Mouse (Mus musculus) liver, embryonic 16.5 days (tissue): ENCODE results near the gene Cmtm6. TPM values are rescaled to one million over a fixed set of nuclear protein-coding genes. Genes with fewer than 3 reads are reported as not detected.

Experiments
- ATAC-seq: fragments of 200-750 bp; cut with Nextera tagmentation; 2 replicates; pipeline ENCODE4 v1.8.0; 2017; ENCODE audit warnings: low read depth, mild to moderate bottlenecking, moderate number of reproducible peaks, moderate library complexity
- H3K27ac ChIP-seq: fragments of 300-500 bp; sonication (generic); 2 replicates; pipeline ENCODE4 v1.5.1; 2014; ENCODE audit warnings: mild to moderate bottlenecking, low read length
- H3K27me3 ChIP-seq: fragments of 300-500 bp; sonication (generic); 2 replicates; pipeline ENCODE4 v1.6.1; 2014; ENCODE audit warnings: low read depth, low read length, mixed read lengths; ENCODE audit not compliant: control insufficient read depth, insufficient read depth
- H3K36me3 ChIP-seq: fragments of 300-500 bp; sonication (generic); 2 replicates; pipeline ENCODE4 v1.6.1; 2014; ENCODE audit warnings: mild to moderate bottlenecking; ENCODE audit not compliant: control insufficient read depth, insufficient read depth
- H3K4me1 ChIP-seq: fragments of 300-500 bp; sonication (generic); 2 replicates; pipeline ENCODE4 v1.6.1; 2014; ENCODE audit warnings: low read depth, low read length, mixed read lengths; ENCODE audit not compliant: control insufficient read depth
- H3K4me2 ChIP-seq: fragments of 300-500 bp; sonication (generic); 2 replicates; pipeline ENCODE4 v1.6.1; 2014; ENCODE audit warnings: low read depth, low read length, mixed read lengths
- H3K4me3 ChIP-seq: fragments of 300-500 bp; sonication (generic); 2 replicates; pipeline ENCODE4 v1.5.1; 2014; ENCODE audit warnings: low read depth, mild to moderate bottlenecking, low read length
- H3K9ac ChIP-seq: fragments of 300-500 bp; sonication (generic); 2 replicates; pipeline ENCODE4 v1.6.1; 2014; ENCODE audit warnings: low read depth, low read length
- H3K9me3 ChIP-seq: fragments of 300-500 bp; sonication (generic); replicated peaks from 2 replicates; pipeline ENCODE4 v1.6.1; 2016; ENCODE audit warnings: low read length; ENCODE audit not compliant: control insufficient read depth
- WGBS: fragments of 180-500 bp; shearing (Covaris S2); extraction: QIAGEN DNeasy Blood & Tissue Kit; methylation state at CpG from one replicate; pipeline ENCODE4 v1.1.7; 2014; ENCODE audit not compliant: insufficient replicate concordance; 5-methylcytosine and 5-hydroxymethylcytosine counted together
- polyA plus RNA-seq: library from polyadenylated mRNA; unstranded; fragments of >200 nt; fragmentation: Nextera tagmentation; extraction: Ambion mirVana; gene quantifications from 2 replicates; pipeline ENCODE4 v1.2.1, GENCODE M21; 2015

Cmtm6 gene
- polyA plus RNA-seq, 1 experiment from 2014 or later, result 32.2 TPM

DNA sequence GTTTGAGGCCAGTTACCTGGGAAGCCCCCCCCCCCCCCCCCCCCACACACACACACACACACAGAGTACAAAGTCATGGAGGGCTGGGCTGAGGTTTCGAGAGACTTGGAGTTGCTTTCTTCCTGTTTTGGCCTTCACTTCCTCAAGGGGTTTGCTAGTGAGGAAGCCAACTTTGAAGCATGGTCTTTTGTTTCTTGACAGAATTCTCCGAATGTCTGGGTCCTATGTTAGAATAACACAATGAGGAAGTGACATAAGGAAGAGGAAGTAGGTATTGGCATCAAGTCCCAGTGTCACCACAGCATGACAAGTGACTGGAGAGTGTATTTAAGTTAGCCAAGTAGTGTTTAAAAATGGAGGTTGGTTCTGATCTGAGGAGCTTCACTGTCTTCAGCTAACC, 11.8 kb downstream of the Cmtm6 start:
- Histone ChIP-seq H3K27me3 (no peaks in the 10 kb centered on the region), H3K27ac (0 out of 2 replicates have a peak overlapping the region, but pooled peaks have one; percentile 23), H3K36me3 (peaks cover 5% of the 10 kb centered on the region), H3K4me2 (no peak overlapping the region), H3K4me1 (no peaks in the 10 kb centered on the region; the same call in 1 of the 2 replicates), H3K9me3 (no peaks in the 10 kb centered on the region), H3K4me3 (no peak overlapping the region), H3K9ac (no peak overlapping the region)
- ATAC-seq, result peak; percentile 53
- WGBS, result 30% methylated on average over 2 of the region's 2 CpGs

GRCm38 (mm10) chr9:114745163-114745562, 14.2 kb downstream of the Cmtm6 start:
- Histone ChIP-seq H3K9me3 (no peaks in the 10 kb centered on the region), H3K4me1 (no peaks in the 10 kb centered on the region; the same call in 1 of the 2 replicates), H3K4me3 (no peak overlapping the region), H3K9ac (no peak overlapping the region), H3K27me3 (no peaks in the 10 kb centered on the region), H3K27ac (no peak overlapping the region), H3K4me2 (no peak overlapping the region), H3K36me3 (peaks cover 17% of the 10 kb centered on the region)
- 44% methylated on average over 4 of the region's 4 CpGs for WGBS
- no peak for ATAC-seq

DNA sequence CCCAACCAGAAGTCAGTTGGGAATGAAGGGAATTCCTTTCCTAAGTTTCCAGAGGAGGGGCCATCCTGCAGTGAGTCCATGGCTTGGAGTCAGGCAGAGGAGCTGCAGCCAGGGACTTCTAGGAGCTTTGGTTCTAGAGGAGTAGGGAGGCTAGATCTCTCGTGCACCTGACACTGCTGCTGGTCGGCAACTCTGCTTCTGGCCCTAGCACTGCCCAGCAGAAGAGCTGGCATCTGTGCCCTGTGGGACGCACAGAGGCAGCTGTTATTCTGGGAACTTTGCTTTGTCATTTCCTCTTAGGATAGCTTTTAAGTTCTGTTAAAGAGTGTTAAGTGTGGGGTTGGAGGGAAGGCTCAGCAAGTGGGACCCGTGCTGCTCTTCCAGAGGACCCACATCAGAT, 14.7 kb downstream of the Cmtm6 start:
- no peak overlapping the region for H3K4me3 ChIP-seq

GRCm38 (mm10) chr9:114747012-114747411, 16.1 kb downstream of the Cmtm6 start:
- no peak overlapping the region for H3K4me3 ChIP-seq
- H3K27me3 ChIP-seq, result no peaks in the 10 kb centered on the region
- H3K4me2 ChIP-seq, result no peak overlapping the region
- no peaks in the 10 kb centered on the region for H3K9me3 ChIP-seq
- H3K36me3 ChIP-seq, result peaks cover 17% of the 10 kb centered on the region
- H3K4me1 ChIP-seq, result no peaks in the 10 kb centered on the region; the same call in 1 of the 2 replicates
- no peak overlapping the region for H3K9ac ChIP-seq
- WGBS, result 72% methylated on average over 10 of the region's 10 CpGs
- H3K27ac ChIP-seq, result no peak overlapping the region
- ATAC-seq, result no peak

More for the DNA sequence above, 14.7 kb downstream of the Cmtm6 start:
- H3K27ac ChIP-seq, result no peak overlapping the region
- no peak overlapping the region for H3K9ac ChIP-seq
- no peaks in the 10 kb centered on the region; the same call in 1 of the 2 replicates for H3K4me1 ChIP-seq
- ATAC-seq, result no peak
- WGBS, result 23% methylated on average over 4 of the region's 4 CpGs
- no peaks in the 10 kb centered on the region for H3K9me3 ChIP-seq
- no peaks in the 10 kb centered on the region for H3K27me3 ChIP-seq
- no peak overlapping the region for H3K4me2 ChIP-seq
- H3K36me3 ChIP-seq, result peaks cover 17% of the 10 kb centered on the region

DNA sequence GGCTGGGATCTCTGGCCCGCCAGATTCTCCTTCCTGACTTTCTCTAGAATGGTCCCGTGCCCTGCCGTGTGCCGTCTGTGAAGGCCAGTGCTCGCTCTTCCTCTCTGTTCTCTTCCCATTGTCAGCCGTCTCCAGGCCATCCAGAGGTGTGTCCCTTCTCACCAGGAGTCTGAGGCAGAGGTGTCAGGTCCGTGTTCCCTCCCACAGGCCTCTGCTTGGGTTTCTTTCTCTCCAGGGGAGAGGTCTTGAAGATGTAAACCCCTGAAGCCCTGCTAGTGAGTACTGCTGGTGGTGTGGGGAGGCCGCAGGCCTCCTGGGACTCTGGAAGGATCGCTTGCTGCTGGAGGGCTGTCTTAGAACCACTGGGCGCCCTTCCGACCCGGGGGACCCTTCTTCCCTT, 16.6 kb downstream of the Cmtm6 start:
- Histone ChIP-seq H3K4me2 (no peak overlapping the region), H3K27me3 (no peaks in the 10 kb centered on the region), H3K9me3 (no peaks in the 10 kb centered on the region), H3K9ac (no peak overlapping the region), H3K4me3 (no peak overlapping the region), H3K27ac (no peak overlapping the region), H3K4me1 (peaks cover under 1% of the 10 kb centered on the region; the same call in 1 of the 2 replicates), H3K36me3 (peaks cover 17% of the 10 kb centered on the region)
- 86% methylated on average over 12 of the region's 12 CpGs for WGBS
- ATAC-seq, result no peak

DNA sequence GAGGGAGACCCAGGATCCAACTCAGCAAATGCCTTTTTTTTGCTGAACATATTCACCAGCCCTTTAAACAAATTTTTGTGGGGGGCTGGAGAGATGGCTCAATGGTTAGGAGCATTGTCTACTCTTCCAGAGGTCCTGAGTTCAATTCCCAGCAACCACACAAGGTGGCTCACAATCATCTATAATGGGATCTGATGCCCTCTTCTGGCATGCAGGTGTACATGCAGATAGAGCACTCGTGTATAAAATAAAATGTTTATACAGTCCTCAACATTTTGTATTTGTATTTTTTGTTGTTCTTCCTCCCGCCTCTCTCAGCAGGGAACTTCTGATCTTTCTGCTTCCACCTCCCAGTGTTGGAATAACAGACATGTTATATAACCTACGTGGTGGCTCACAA, 20.7 kb downstream of the Cmtm6 start:
- no peaks in the 10 kb centered on the region for H3K9me3 ChIP-seq
- peaks cover 9% of the 10 kb centered on the region; the same call in 1 of the 2 replicates for H3K4me1 ChIP-seq
- no peak overlapping the region for H3K27ac ChIP-seq
- H3K9ac ChIP-seq, result no peak overlapping the region
- 68% methylated on average over 3 of the region's 3 CpGs for WGBS
- H3K36me3 ChIP-seq, result peaks cover 14% of the 10 kb centered on the region
- no peaks in the 10 kb centered on the region for H3K27me3 ChIP-seq
- no peak for ATAC-seq
- H3K4me3 ChIP-seq, result no peak overlapping the region
- no peak overlapping the region for H3K4me2 ChIP-seq

- 59% methylated on average over 9 of the region's 9 CpGs for WGBS
- H3K4me2 ChIP-seq, result peak overlapping the region; percentile 91; the same call in 1 of the 2 replicates
- H3K27ac ChIP-seq, result no peak overlapping the region
- H3K9me3 ChIP-seq, result no peaks in the 10 kb centered on the region
- H3K36me3 ChIP-seq, result peaks cover 13% of the 10 kb centered on the region
- H3K9ac ChIP-seq, result no peak overlapping the region
- H3K27me3 ChIP-seq, result no peaks in the 10 kb centered on the region
- no peak for ATAC-seq
- peaks cover 9% of the 10 kb centered on the region; the same call in 1 of the 2 replicates for H3K4me1 ChIP-seq
- H3K4me3 ChIP-seq, result no peak overlapping the region
These were observed 21.4 kb downstream of the Cmtm6 start for GRCm38 (mm10) chr9:114752311-114752710.

GRCm38 (mm10) chr9:114752863-114753484, 22.1 kb downstream of the Cmtm6 start:
- peak overlapping the region; percentile 45 for H3K27ac ChIP-seq
- H3K27me3 ChIP-seq, result no peaks in the 10 kb centered on the region
- peaks cover 9% of the 10 kb centered on the region; the same call in 1 of the 2 replicates for H3K4me1 ChIP-seq
- peak overlapping the region; percentile 68 for H3K4me3 ChIP-seq
- no peaks in the 10 kb centered on the region for H3K9me3 ChIP-seq
- peaks cover 10% of the 10 kb centered on the region for H3K36me3 ChIP-seq
- peak; percentile 93 for ATAC-seq
- peak overlapping the region; percentile 91 for H3K4me2 ChIP-seq
- H3K9ac ChIP-seq, result peak overlapping the region; percentile 67
- 4% methylated on average over 36 of the region's 36 CpGs for WGBS

DNA sequence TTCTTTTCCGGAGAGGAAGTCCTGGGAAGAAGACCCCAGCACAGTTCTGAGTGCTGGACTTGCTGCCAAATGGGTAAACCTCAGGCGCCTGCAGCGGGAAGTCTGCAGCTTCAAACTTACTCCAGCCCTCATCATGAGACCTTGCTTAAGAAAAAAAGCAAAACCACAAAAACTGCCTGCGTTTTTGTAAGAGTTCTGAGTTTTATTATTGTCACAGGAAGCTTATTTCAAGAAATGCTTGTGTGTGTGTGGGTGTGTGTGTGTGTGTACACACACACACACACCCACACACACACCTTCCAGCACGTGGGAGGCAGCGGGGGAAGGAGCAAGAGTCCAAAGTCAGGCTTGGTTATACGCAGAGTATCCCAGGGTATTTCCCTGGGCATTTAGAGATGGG, 27.4 kb downstream of the Cmtm6 start:
- Histone ChIP-seq H3K36me3 (peaks cover 2% of the 10 kb centered on the region; the same call in 1 of the 2 replicates), H3K4me2 (no peak overlapping the region), H3K27ac (no peak overlapping the region), H3K4me3 (no peak overlapping the region), H3K9ac (no peak overlapping the region), H3K9me3 (no peaks in the 10 kb centered on the region), H3K4me1 (peaks cover 2% of the 10 kb centered on the region; the same call in 1 of the 2 replicates), H3K27me3 (no peaks in the 10 kb centered on the region)
- 60% methylated on average over 7 of the region's 7 CpGs for WGBS
- no peak for ATAC-seq
